Mouse (Mus musculus): ENCODE data around the gene Cd69.

Gene Cd69

GRCm38 (mm10) chr6:129246992-129247391, 28.2 kb downstream of the Cd69 start:
- DNase-seq (ENCODE audit: low read depth, low spot score): no peak

GRCm38 (mm10) chr6:129245793-129246192, 29.4 kb downstream of the Cd69 start:
- no peak for DNase-seq (ENCODE audit: low read depth, low spot score)

- no peak for DNase-seq (ENCODE audit: low read depth, low spot score)
These were observed 33.3 kb downstream of the Cd69 start for GRCm38 (mm10) chr6:129241907-129242306.

- DNase-seq (ENCODE audit: low read depth, low spot score): no peak
These were observed 33.8 kb downstream of the Cd69 start for GRCm38 (mm10) chr6:129241471-129241870.

- no peak for DNase-seq (ENCODE audit: low read depth, low spot score)
These were observed 35.5 kb downstream of the Cd69 start for GRCm38 (mm10) chr6:129239564-129240248.

GRCm38 (mm10) chr6:129238275-129239038, 36.8 kb downstream of the Cd69 start:
- no peak for DNase-seq (ENCODE audit: low read depth, low spot score)

GRCm38 (mm10) chr6:129237350-129238274, 37.6 kb downstream of the Cd69 start:
- DNase-seq (ENCODE audit: low read depth, low spot score): peak; percentile 68

GRCm38 (mm10) chr6:129236652-129237342, 38.4 kb downstream of the Cd69 start:
- no peak for DNase-seq (ENCODE audit: low read depth, low spot score)

GRCm38 (mm10) chr6:129235855-129236461, 39.3 kb downstream of the Cd69 start:
- DNase-seq (ENCODE audit: low read depth, low spot score): no peak

- no peak for DNase-seq (ENCODE audit: low read depth, low spot score)
These were observed 40.5 kb downstream of the Cd69 start for GRCm38 (mm10) chr6:129234456-129235360.

GRCm38 (mm10) chr6:129233955-129234369, 41.3 kb downstream of the Cd69 start:
- DNase-seq (ENCODE audit: low read depth, low spot score): no peak

GRCm38 (mm10) chr6:129233366-129233954, 41.8 kb downstream of the Cd69 start:
- DNase-seq (ENCODE audit: low read depth, low spot score): no peak

GRCm38 (mm10) chr6:129232842-129233205, 42.4 kb downstream of the Cd69 start:
- no peak for DNase-seq (ENCODE audit: low read depth, low spot score)

- DNase-seq (ENCODE audit: low read depth, low spot score): no peak
These were observed 43.0 kb downstream of the Cd69 start for GRCm38 (mm10) chr6:129232005-129232841.

GRCm38 (mm10) chr6:129229774-129230578, 45.3 kb downstream of the Cd69 start:
- no peak for DNase-seq (ENCODE audit: low read depth, low spot score)

- DNase-seq (ENCODE audit: low read depth, low spot score): no peak
These were observed 46.1 kb downstream of the Cd69 start for GRCm38 (mm10) chr6:129228935-129229773.

- DNase-seq (ENCODE audit: low read depth, low spot score): no peak
These were observed 50.2 kb downstream of the Cd69 start for GRCm38 (mm10) chr6:129225078-129225477.

Measured in WW6 (cell line).